Mouse (Mus musculus) central nervous system, embryonic 14 days (tissue): ENCODE results near the gene Spin2f. TPM values are rescaled to one million over a fixed set of nuclear protein-coding genes. Genes with fewer than 3 reads are reported as not detected.

Experiments used
- polyA plus RNA-seq: library from polyadenylated mRNA; depleted of rRNA; stranded (reverse); fragments of >200 nt; gene quantifications from 2 replicates; pipeline ENCODE4 v1.2.3, GENCODE M21; 2012; rRNA removed

Gene Spin2f
- polyA plus RNA-seq, result not detected in 2 replicates

GRCm38 (mm10) chrX:31253594-31253993 is at the start of gene Spin2f:
Gene Spin2f (plus strand): TSS chrX:31253894.

Other genes with a start within 250 kb of the Spin2f start
- not detected in 2 replicates for gene Btbd35f29, start 136.2 kb upstream of the Spin2f start, polyA plus RNA-seq
- not detected in 2 replicates for gene Btbd35f26, start 82.6 kb downstream of the Spin2f start, polyA plus RNA-seq
- gene Btbd35f19, start 130.0 kb downstream of the Spin2f start, polyA plus RNA-seq, result not detected in 2 replicates